Mouse (Mus musculus) intestine, postnatal 0 days (tissue): Measurements from ENCODE around the gene 2810408A11Rik. TPM values are rescaled to one million over a fixed set of nuclear protein-coding genes. Genes with fewer than 3 reads are reported as not detected.

Experiments used
- ATAC-seq: fragments of 200-750 bp; cut with Nextera tagmentation; 2 replicates; pipeline ENCODE4 v1.8.0; 2017; ENCODE audit warnings: mild to moderate bottlenecking, moderate TSS enrichment, moderate library complexity
- H3K27ac ChIP-seq: fragments of 300-500 bp; sonication (generic); 2 replicates; pipeline ENCODE4 v1.5.1; 2014; ENCODE audit warnings: mild to moderate bottlenecking, low read depth, low read length, moderate library complexity
- H3K27me3 ChIP-seq: fragments of 300-500 bp; sonication (generic); replicated peaks from 2 replicates; pipeline ENCODE4 v1.6.1; 2014; ENCODE audit warnings: low read length, mixed read lengths; ENCODE audit not compliant: control insufficient read depth, insufficient read depth
- H3K36me3 ChIP-seq: fragments of 300-500 bp; sonication (generic); 2 replicates; pipeline ENCODE4 v1.6.1; 2014; ENCODE audit warnings: mild to moderate bottlenecking, moderate library complexity; ENCODE audit not compliant: control insufficient read depth, insufficient read depth
- H3K4me1 ChIP-seq: fragments of 300-500 bp; sonication (generic); replicated peaks from 2 replicates; pipeline ENCODE4 v1.6.1; 2014; ENCODE audit warnings: antibody characterized with exemption, low read length, mixed read lengths; ENCODE audit not compliant: control insufficient read depth, insufficient read depth
- H3K4me2 ChIP-seq: fragments of 300-500 bp; sonication (generic); replicated peaks from 2 replicates; pipeline ENCODE4 v1.6.1; 2014; ENCODE audit warnings: low read depth, mild to moderate bottlenecking, moderate library complexity
- H3K4me3 ChIP-seq: fragments of 300-500 bp; sonication (generic); 2 replicates; pipeline ENCODE4 v1.5.1; 2014; ENCODE audit warnings: low read depth, low read length
- H3K9ac ChIP-seq: fragments of 300-500 bp; sonication (generic); 2 replicates; pipeline ENCODE4 v1.6.1; 2014; ENCODE audit warnings: mild to moderate bottlenecking, low read depth, low read length
- H3K9me3 ChIP-seq: fragments of 300-500 bp; sonication (generic); 2 replicates; pipeline ENCODE4 v1.6.1; 2016; ENCODE audit warnings: mixed run types; ENCODE audit not compliant: control insufficient read depth
- CTCF ChIP-seq: sonication (generic); IDR thresholded peaks from 2 replicates; pipeline ENCODE4 v1.5.1; 2016; ENCODE audit warnings: low read depth, mild to moderate bottlenecking, control low read depth, antibody characterized with exemption, moderate library complexity
- WGBS: fragments of 180-500 bp; shearing (Covaris S2); extraction: QIAGEN DNeasy Blood & Tissue Kit; methylation state at CpG from one replicate; pipeline ENCODE4 v1.1.7; 2014; 5-methylcytosine and 5-hydroxymethylcytosine counted together
- polyA plus RNA-seq: library from polyadenylated mRNA; unstranded; fragments of >200 nt; fragmentation: Nextera tagmentation; extraction: Ambion mirVana; gene quantifications from 2 replicates; pipeline ENCODE4 v1.2.1, GENCODE M21; 2015

Gene 2810408A11Rik
- polyA plus RNA-seq, 1 experiment from 2014 or later, result 3.5 TPM

DNA sequence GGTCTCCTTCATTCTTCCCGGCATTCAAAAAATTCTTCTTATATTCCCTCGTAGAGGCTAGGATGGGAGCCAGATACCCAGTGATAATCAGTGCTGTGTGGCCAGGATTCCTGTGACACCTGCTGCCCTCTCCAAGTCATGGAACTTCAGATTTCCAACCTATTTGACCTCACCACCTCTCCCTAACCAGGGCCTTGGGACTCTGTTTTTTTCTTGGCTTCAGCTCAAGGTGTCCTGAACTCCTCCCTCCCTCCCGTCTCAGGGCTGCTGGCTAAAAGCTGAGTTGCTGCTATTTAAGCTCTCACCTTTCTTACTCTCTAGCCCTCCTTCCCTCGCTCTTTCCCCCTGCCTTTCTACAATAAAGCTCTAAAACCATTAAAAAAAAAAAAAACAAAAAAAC lies 917 bp downstream of the 2810408A11Rik start:
- Histone ChIP-seq H3K27me3 (no peaks in the 10 kb centered on the region), H3K27ac (no peak overlapping the region), H3K36me3 (peaks cover 13% of the 10 kb centered on the region), H3K9me3 (no peaks in the 10 kb centered on the region), H3K4me3 (peak overlapping the region; percentile 75), H3K9ac (no peak overlapping the region), H3K4me2 (peak overlapping the region; percentile 98), H3K4me1 (no peaks in the 10 kb centered on the region)
- ATAC-seq, result no peak
- no peak for TF ChIP-seq CTCF
- WGBS, result 27% methylated on average over 4 of the region's 4 CpGs

DNA sequence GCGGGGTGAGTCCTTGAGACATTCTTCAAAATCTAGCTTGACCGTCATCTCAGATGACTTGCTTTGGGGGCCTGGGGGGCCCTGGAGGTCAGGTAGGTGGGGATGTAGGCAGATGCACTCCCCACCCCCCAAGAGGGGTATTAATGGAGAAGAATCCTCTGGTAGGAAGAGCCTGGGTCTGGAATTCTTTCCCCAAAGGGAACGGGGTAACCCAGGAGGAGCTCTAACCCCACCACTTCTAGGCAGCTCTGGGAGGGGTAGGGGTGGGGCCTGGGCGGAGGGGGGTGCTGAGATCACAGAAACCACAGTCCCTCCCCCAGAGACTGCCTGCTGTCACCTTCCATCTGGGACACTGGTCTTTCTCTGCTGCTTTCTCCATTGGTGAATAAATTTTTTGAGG lies 5.5 kb downstream of the 2810408A11Rik start, which contains the start of gene Acap1:
Gene Acap1 (minus strand): TSS at position 249 of the 400 bp plus-strand sequence.
- TF ChIP-seq CTCF, result no peak
- no peaks in the 10 kb centered on the region for H3K27me3 ChIP-seq
- no peak within 1 kb of the TSS for H3K4me3 ChIP-seq
- ATAC-seq, result no peak
- WGBS, result 70% methylated on average over 4 of the region's 4 CpGs
- H3K27ac ChIP-seq, result no peak within 1 kb of the TSS
- H3K9ac ChIP-seq, result no peak within 1 kb of the TSS
- H3K4me2 ChIP-seq, result no peak within 1 kb of the TSS
- no peaks in the 10 kb centered on the region for H3K9me3 ChIP-seq
- no peaks in the 10 kb centered on the region for H3K4me1 ChIP-seq
- H3K36me3 ChIP-seq, result no peaks in the 10 kb centered on the region

DNA sequence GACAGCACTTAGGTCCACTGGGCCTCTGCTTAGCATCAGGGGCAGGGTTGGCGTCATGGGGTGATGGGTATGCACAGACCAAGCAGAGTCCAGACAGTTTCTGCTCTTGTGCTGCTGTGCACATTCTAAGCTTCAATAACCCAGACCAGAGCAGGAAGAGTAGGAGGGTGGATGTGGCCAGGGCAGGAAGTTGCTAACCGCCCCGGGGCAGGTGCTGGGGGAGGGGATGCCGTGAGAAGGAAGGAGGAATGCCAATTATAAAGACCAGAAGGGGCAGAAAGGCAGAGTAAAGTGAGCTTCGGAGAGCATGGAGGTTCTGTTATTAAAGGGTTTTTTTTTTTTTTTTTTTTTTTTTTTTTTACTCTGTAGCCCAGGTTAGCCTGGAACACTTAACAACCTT lies 6.1 kb downstream of the 2810408A11Rik start:
- H3K36me3 ChIP-seq, result no peaks in the 10 kb centered on the region
- no peaks in the 10 kb centered on the region for H3K9me3 ChIP-seq
- 72% methylated on average over 5 of the region's 5 CpGs for WGBS
- no peaks in the 10 kb centered on the region for H3K4me1 ChIP-seq
- H3K4me3 ChIP-seq, result no peak overlapping the region
- H3K9ac ChIP-seq, result no peak overlapping the region
- no peaks in the 10 kb centered on the region for H3K27me3 ChIP-seq
- no peak overlapping the region for H3K4me2 ChIP-seq
- H3K27ac ChIP-seq, result no peak overlapping the region
- TF ChIP-seq CTCF, result no peak
- no peak for ATAC-seq

DNA sequence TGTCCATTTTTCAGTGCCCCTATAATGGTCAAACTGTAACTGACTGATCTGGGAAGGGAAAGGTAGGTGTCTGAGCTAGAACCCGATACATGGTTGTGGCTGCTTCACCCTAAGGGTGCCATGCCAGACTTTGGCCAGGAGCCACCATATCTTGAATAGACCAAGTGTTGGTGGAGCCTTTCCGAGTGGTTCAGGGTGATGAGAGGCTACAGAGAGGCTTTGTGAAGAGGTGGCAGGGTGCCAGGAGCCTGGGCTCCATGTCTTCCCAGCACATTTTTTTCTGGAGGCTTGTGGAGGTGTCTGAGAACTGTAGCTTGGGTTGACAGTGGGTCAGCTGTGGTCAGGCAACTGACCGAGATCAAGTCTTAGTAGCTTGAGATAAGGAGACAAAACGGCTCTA lies 9.3 kb downstream of the 2810408A11Rik start:
- no peak overlapping the region for H3K4me3 ChIP-seq
- ATAC-seq, result no peak
- H3K9ac ChIP-seq, result no peak overlapping the region
- WGBS, result 73% methylated on average over 4 of the region's 4 CpGs
- no peaks in the 10 kb centered on the region for H3K36me3 ChIP-seq
- H3K9me3 ChIP-seq, result no peaks in the 10 kb centered on the region
- TF ChIP-seq CTCF, result no peak
- no peaks in the 10 kb centered on the region for H3K4me1 ChIP-seq
- H3K27me3 ChIP-seq, result no peaks in the 10 kb centered on the region
- no peak overlapping the region for H3K27ac ChIP-seq
- H3K4me2 ChIP-seq, result no peak overlapping the region

DNA sequence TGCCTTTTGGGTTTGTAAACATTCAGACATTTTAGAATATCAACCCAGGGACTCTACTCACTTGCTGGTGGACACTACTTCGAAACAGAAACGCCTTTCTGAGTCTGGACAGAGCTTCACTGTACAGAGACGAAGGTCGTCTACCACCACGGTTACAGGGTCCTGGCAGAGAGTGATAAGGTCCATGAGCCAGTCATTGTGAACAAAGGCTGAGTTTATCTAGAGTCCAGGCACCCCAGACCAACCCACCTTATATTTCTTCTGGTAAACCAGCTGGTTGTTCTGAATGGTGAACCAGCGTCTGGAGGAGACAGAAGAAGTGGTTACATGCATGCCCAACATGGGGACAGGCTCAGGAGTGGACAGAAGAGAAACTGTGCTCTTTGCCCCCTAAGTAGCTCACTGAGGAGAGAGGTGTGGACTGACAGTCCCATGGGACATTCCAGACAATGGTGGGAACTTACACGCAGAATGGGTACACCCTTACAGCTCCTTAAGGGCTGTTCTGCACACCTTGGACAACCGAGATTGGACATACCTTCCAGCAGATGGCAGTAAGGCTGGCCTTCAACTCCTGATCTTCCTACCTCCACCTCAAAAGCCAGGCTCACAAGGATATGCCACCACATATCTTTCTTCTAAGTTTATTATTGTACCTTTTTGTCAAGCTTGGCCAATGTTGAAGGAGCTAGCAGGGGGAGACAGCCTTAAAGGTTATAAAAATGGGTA lies 13.7 kb downstream of the 2810408A11Rik start:
- Histone ChIP-seq H3K36me3 (no peaks in the 10 kb centered on the region), H3K4me2 (no peak overlapping the region), H3K9ac (no peak overlapping the region), H3K27me3 (no peaks in the 10 kb centered on the region), H3K27ac (no peak overlapping the region), H3K9me3 (no peaks in the 10 kb centered on the region), H3K4me1 (no peaks in the 10 kb centered on the region), H3K4me3 (no peak overlapping the region)
- 61% methylated on average over 8 of the region's 8 CpGs for WGBS
- peak; percentile 84 for TF ChIP-seq CTCF
- ATAC-seq, result 0 out of 2 replicates have a peak, but pooled peaks have one; percentile 29

DNA sequence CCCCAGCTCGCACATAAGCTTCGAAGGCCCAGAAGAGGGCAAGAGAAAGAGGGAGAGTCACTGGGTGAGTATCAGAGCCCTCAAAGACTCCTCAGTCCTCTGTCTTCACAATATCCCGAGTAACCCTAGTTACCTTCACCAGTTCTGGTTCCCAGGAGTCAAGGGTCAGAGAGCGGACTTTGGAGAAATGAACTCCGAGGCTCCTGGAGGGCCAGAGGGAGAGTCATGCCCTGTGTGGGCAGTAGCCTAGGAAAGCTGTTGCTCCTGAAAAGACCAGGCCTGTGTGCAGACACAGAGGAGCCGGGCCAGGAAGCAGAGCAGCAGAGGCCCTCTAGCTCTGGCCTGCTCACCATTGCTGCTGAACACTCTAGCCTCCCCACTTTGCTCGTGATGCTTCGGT lies 16.1 kb downstream of the 2810408A11Rik start:
- H3K4me1 ChIP-seq, result peaks cover 5% of the 10 kb centered on the region; the same call in 1 of the 2 replicates
- TF ChIP-seq CTCF, result no peak
- 76% methylated on average over 8 of the region's 8 CpGs for WGBS
- no peak overlapping the region for H3K4me2 ChIP-seq
- no peaks in the 10 kb centered on the region for H3K9me3 ChIP-seq
- no peak for ATAC-seq
- no peak overlapping the region for H3K27ac ChIP-seq
- H3K36me3 ChIP-seq, result no peaks in the 10 kb centered on the region
- no peak overlapping the region for H3K9ac ChIP-seq
- no peak overlapping the region for H3K4me3 ChIP-seq
- no peaks in the 10 kb centered on the region for H3K27me3 ChIP-seq
